Mouse (Mus musculus) midbrain, embryonic 15.5 days (tissue): ENCODE measurements around the gene Car5b. TPM values are rescaled to one million over a fixed set of nuclear protein-coding genes. Genes with fewer than 3 reads are reported as not detected.

ENCODE experiments used
- ATAC-seq: fragments of 200-750 bp; cut with Nextera tagmentation; replicated peaks from 2 replicates; pipeline ENCODE4 v1.8.0; 2017; ENCODE audit warnings: moderate TSS enrichment
- H3K27ac ChIP-seq: fragments of 300-500 bp; sonication (generic); 2 replicates; pipeline ENCODE4 v1.5.1; 2015; ENCODE audit warnings: mild to moderate bottlenecking, inconsistent platforms
- H3K27me3 ChIP-seq: fragments of 300-500 bp; sonication (generic); replicated peaks from 2 replicates; pipeline ENCODE4 v1.6.1; 2015; ENCODE audit warnings: inconsistent platforms
- H3K36me3 ChIP-seq: fragments of 300-500 bp; sonication (generic); replicated peaks from 2 replicates; pipeline ENCODE4 v1.6.1; 2015; ENCODE audit warnings: inconsistent platforms
- H3K4me1 ChIP-seq: fragments of 300-500 bp; sonication (generic); 2 replicates; pipeline ENCODE4 v1.6.1; 2015; ENCODE audit warnings: inconsistent platforms
- H3K4me2 ChIP-seq: fragments of 300-500 bp; sonication (generic); 2 replicates; pipeline ENCODE4 v1.6.1; 2015; ENCODE audit warnings: inconsistent platforms, mild to moderate bottlenecking, moderate library complexity
- H3K4me3 ChIP-seq: fragments of 300-500 bp; sonication (generic); 2 replicates; pipeline ENCODE4 v1.5.1; 2015; ENCODE audit warnings: mild to moderate bottlenecking, inconsistent platforms
- H3K9ac ChIP-seq: fragments of 300-500 bp; sonication (generic); 2 replicates; pipeline ENCODE4 v1.6.1; 2015; ENCODE audit warnings: mild to moderate bottlenecking, inconsistent platforms
- H3K9me3 ChIP-seq: fragments of 300-500 bp; sonication (generic); 2 replicates; pipeline ENCODE4 v1.6.1; 2016; ENCODE audit warnings: inconsistent platforms
- whole genome bisulfite sequencing: fragments of 180-500 bp; shearing (Covaris S2); methylation state at CpG from one replicate; pipeline ENCODE4 v1.1.7; 2015; ENCODE audit warnings: mixed read lengths; 5-methylcytosine and 5-hydroxymethylcytosine counted together
- polyA plus RNA-seq: library from polyadenylated mRNA; unstranded; fragments of >200 nt; fragmentation: Nextera tagmentation; extraction: Ambion mirVana; gene quantifications from 2 replicates; pipeline ENCODE4 v1.2.1, GENCODE M21; 2015

The Car5b gene
- polyA plus RNA-seq = 0.22 and 0.40 TPM in 2 replicates

DNA sequence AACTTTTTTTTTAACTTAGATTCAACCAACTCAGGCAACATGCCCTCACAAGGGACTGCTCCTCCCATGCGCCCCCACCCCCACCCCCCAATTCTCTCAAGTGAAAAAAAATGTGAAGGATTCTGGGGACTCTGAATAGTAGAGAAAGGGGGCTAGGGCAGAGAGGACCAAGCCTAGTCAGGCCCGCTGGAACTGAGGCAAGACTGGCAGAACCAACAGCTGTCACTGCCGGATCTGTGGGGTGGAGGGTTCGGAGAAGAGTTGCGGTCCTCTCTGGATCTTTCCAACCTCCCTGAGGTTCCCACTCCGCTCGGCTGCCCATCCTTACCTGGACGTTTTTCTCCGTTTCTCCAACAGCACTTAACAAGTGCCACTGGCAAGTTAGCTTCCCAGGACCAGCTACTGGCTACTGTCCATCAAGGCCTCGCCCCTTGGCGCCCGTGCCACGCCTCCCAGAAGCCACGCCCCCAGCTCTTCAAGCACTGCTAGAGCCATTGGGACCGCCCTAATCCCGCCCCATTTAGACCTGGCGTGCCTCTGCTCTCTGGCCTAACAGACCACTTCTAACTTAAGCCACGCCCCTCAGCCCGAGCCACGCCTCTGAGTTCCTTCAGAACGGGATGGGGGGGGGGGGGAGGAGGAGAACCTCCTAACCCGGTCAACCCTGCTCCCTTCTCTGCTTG is at the start of gene Car5b:
Gene Car5b, minus strand, starts transcription at position 391 of the 683 bp plus-strand sequence.
- peak; percentile 90 for ATAC-seq
- peak within 1 kb of the TSS; percentile 24 for H3K4me3 ChIP-seq
- H3K9me3 ChIP-seq = no peaks in the 10 kb centered on the region
- 19% methylated on average over 22 of the region's 22 CpGs for WGBS
- no peaks in the 10 kb centered on the region for H3K36me3 ChIP-seq
- no peak within 1 kb of the TSS for H3K9ac ChIP-seq
- no peaks in the 10 kb centered on the region for H3K27me3 ChIP-seq
- peak within 1 kb of the TSS; percentile 54 for H3K4me2 ChIP-seq
- H3K27ac ChIP-seq = no peak within 1 kb of the TSS
- no peaks in the 10 kb centered on the region; the same call in 1 of the 2 replicates for H3K4me1 ChIP-seq

DNA sequence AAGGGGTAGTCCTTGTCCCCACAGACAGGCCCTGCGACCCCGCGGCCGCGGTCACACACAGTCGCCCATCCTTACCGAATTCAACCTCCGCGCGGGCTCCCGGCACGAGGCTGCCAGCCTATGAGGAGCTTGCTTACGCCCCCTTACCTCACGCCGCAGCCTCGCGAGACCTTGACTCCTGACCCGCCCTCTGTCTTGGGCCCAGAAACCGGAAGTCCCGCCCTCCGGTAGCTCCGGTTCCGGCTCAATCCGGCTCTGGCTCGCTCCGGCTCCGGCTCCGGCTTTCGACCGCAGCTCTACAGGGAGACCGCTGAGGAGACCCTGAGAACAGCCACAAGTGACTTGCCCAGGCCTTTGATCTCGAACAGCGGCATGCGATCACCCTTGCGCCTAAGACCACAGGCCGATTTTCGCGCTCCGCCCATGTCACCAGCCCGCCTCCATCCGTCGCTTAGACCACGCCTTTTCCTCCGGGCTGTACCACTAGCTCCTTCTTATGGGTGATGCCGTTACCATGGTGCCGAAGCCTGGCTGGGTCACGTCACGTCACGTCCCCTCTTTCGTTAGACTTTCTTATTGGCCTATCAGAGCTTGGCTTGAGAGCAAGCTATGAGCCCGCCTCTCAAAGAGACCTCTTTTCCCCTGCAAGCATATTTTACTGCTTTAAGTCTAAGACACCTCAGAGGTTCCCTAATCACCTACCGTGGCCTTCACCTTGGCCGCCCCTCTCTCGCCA is 48.4 kb upstream of the Car5b start, which contains the start of gene Siah1b:
Gene Siah1b, minus strand, starts transcription at position 454 of the 736 bp plus-strand sequence.
- H3K4me1 ChIP-seq = no peaks in the 10 kb centered on the region
- peak within 1 kb of the TSS; percentile 92 for H3K27ac ChIP-seq
- H3K36me3 ChIP-seq = no peaks in the 10 kb centered on the region
- peaks cover 7% of the 10 kb centered on the region; the same call in 1 of the 2 replicates for H3K27me3 ChIP-seq
- peak within 1 kb of the TSS; percentile 43; the same call in 1 of the 2 replicates for H3K9ac ChIP-seq
- H3K4me2 ChIP-seq = peak within 1 kb of the TSS; percentile 76
- peak; percentile 99 for ATAC-seq
- H3K4me3 ChIP-seq = peak within 1 kb of the TSS; percentile 55
- H3K9me3 ChIP-seq = no peaks in the 10 kb centered on the region
- WGBS = 27% methylated on average over 53 of the region's 54 CpGs

DNA sequence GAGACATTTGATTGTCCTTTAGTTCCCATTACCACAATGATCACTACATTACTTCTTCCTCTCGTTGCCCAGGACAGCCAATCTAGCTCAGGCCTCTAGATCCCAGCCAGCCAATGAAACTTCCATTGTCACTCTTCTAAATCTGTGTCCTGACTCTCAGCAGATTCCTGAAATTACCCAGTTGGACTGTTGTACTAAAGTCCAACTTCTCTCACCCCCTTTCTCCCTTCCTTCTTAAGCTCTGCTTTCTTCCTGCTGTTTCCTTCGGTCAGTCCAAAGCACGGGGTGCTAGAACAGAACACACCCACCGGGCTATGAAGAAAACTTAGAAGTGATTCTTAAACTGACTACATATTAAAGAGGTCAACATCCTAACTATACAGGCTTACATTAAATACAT is 41.2 kb upstream of the Car5b start:
- Histone ChIP-seq H3K4me1 (no peaks in the 10 kb centered on the region), H3K27ac (no peak overlapping the region), H3K9me3 (no peaks in the 10 kb centered on the region), H3K4me2 (no peak overlapping the region), H3K9ac (no peak overlapping the region), H3K36me3 (no peaks in the 10 kb centered on the region), H3K27me3 (no peaks in the 10 kb centered on the region), H3K4me3 (no peak overlapping the region)
- 83% methylated on average over 4 of the region's 4 CpGs for WGBS
- no peak for ATAC-seq

DNA sequence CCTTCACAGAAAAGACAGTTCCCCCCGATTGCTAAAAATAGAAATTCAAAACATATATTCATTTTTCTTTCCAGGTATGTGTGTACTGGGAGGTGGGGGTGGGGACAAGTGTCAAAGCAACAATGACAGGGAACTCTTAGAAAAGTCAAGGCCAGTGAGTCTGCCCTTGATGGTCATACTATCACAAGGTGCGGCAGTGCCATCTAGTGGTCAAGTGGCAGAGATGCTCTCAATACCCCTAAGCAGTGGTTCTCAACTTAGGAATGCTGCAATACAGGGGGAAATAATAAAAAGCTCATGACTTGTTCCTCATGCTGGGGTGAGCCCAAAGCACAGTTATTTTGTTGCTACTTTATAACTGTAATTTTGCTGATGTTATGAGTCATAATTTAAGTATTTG is 38.4 kb upstream of the Car5b start:
- WGBS = 26% methylated on average over 2 of the region's 2 CpGs
- H3K9me3 ChIP-seq = no peaks in the 10 kb centered on the region
- no peaks in the 10 kb centered on the region for H3K27me3 ChIP-seq
- no peak overlapping the region for H3K4me3 ChIP-seq
- no peak overlapping the region for H3K27ac ChIP-seq
- H3K4me1 ChIP-seq = no peaks in the 10 kb centered on the region
- ATAC-seq = peak; percentile 70; the same call in 1 of the 2 replicates
- H3K4me2 ChIP-seq = no peak overlapping the region
- no peaks in the 10 kb centered on the region for H3K36me3 ChIP-seq
- H3K9ac ChIP-seq = no peak overlapping the region

DNA sequence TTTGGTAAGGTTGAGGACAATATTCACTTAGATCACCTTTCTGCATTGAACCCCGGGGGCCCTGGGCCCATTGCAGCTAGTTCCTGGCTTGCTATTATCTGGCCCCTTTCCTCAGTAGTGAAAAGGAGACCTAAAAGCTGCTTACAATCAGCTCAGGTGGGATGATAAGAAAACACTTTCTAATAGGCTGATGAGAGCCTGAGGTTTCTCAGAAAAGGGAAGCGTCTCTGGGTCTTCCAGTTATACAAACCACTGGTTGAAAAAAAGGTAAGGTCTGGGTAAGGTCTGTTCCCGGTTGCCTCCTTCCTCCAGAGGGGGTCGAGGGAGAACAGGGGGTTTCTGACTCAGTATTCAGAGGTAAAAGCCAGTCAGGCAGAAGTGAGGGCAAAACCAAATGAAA is 31.3 kb upstream of the Car5b start:
- H3K4me3 ChIP-seq = no peak overlapping the region
- no peak for ATAC-seq
- no peak overlapping the region for H3K9ac ChIP-seq
- 74% methylated on average over 4 of the region's 4 CpGs for WGBS
- H3K36me3 ChIP-seq = no peaks in the 10 kb centered on the region
- peaks cover 5% of the 10 kb centered on the region for H3K27me3 ChIP-seq
- H3K4me1 ChIP-seq = no peaks in the 10 kb centered on the region
- no peak overlapping the region for H3K27ac ChIP-seq
- H3K4me2 ChIP-seq = no peak overlapping the region
- H3K9me3 ChIP-seq = no peaks in the 10 kb centered on the region

DNA sequence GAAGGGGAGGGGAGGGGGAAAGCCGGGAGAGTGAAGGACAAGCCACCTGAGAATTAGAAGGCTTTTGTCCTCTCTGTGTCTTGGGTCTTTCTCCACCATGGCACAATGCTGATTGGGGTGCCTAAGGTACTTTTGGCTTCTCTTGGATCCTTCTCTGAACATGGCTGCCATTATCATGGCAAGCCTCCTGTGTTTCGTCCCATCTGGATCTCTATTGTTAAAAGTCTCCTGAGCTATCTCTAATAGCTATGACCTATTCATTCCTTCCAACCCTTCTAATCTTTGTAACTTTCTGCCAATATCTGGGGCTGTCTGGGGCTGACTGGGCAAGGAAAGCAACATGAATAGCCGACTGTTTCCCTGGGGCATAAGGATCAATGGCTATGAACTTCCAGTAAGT is 30.7 kb upstream of the Car5b start:
- ATAC-seq = no peak
- WGBS = 84% methylated on average over 3 of the region's 3 CpGs

DNA sequence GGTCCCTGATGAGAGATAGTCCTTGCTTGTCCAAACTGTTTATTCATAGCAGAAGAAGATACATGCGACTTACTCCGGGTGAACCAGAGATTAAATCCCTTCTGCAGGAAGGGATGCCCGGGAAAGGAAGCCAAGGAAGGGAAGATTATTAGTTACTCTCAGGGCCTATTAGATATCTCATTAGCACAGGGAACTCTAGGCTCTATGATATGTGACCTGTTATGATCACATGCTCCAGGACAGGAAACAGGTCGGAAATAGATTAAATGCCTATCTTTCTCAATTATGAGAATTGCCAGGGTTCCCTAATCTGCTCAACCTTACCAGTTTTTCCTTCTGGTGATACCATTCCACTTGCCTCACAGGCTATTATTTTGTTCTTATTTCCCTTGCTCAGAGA is 27.9 kb upstream of the Car5b start:
- Histone ChIP-seq H3K4me3 (no peak overlapping the region), H3K27ac (no peak overlapping the region), H3K9me3 (no peaks in the 10 kb centered on the region), H3K27me3 (peaks cover 5% of the 10 kb centered on the region), H3K36me3 (no peaks in the 10 kb centered on the region), H3K4me2 (no peak overlapping the region), H3K4me1 (no peaks in the 10 kb centered on the region), H3K9ac (no peak overlapping the region)
- no peak for ATAC-seq
- WGBS = 88% methylated on average over 4 of the region's 4 CpGs

More for the DNA sequence above, 30.7 kb upstream of the Car5b start:
- no peak overlapping the region for H3K9ac ChIP-seq
- no peak overlapping the region for H3K27ac ChIP-seq
- H3K4me2 ChIP-seq = no peak overlapping the region
- no peaks in the 10 kb centered on the region for H3K4me1 ChIP-seq
- H3K27me3 ChIP-seq = peaks cover 5% of the 10 kb centered on the region
- H3K4me3 ChIP-seq = no peak overlapping the region
- no peaks in the 10 kb centered on the region for H3K9me3 ChIP-seq
- no peaks in the 10 kb centered on the region for H3K36me3 ChIP-seq

DNA sequence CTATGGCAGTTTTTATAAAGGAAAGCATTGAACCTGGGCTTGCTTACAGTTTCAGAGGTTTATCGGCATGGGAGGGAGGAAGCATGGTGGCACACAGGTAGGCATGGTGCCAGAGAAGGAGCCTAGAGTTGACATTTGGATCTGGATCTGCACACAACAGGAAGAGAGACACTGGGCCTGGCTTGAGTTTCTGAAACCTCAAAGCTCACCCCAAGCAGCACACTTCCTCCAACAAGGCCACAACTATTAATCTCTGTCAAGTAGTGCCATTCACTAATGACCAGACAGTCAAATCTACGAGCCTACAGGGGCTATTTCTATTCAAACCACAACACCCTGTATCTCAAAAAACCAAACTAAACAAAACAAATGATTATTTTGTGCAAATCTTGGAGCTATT is 18.9 kb upstream of the Car5b start:
- H3K4me1 ChIP-seq = no peaks in the 10 kb centered on the region
- H3K9me3 ChIP-seq = no peaks in the 10 kb centered on the region
- no peak for ATAC-seq
- H3K9ac ChIP-seq = no peak overlapping the region
- 80% methylated on average over 2 of the region's 2 CpGs for WGBS
- no peaks in the 10 kb centered on the region for H3K27me3 ChIP-seq
- H3K4me2 ChIP-seq = no peak overlapping the region
- no peak overlapping the region for H3K4me3 ChIP-seq
- no peak overlapping the region for H3K27ac ChIP-seq
- H3K36me3 ChIP-seq = no peaks in the 10 kb centered on the region

DNA sequence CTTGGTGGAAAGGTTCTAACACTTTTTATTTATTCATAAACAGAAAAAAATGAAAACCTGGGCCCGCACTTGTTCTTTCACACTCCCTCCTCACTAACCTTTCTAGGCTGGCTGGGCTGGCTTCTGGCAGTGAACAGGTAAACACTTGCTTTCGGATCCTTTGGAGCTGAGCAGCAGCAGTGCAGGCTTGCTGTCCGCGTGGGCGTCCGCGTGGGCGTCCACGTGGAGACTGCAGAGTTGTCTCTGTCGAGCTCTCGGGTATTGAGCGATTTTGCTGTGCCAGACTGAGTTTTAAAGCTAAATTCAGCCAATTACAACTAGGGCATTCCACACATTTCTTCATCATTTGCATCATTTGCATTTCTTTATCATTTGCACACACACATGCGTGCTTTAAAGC is 14.3 kb upstream of the Car5b start:
- H3K9me3 ChIP-seq = no peaks in the 10 kb centered on the region
- no peak overlapping the region for H3K9ac ChIP-seq
- no peak overlapping the region for H3K4me2 ChIP-seq
- H3K36me3 ChIP-seq = no peaks in the 10 kb centered on the region
- 73% methylated on average over 13 of the region's 13 CpGs for WGBS
- H3K4me1 ChIP-seq = no peaks in the 10 kb centered on the region
- H3K27ac ChIP-seq = no peak overlapping the region
- no peaks in the 10 kb centered on the region for H3K27me3 ChIP-seq
- ATAC-seq = no peak
- no peak overlapping the region for H3K4me3 ChIP-seq

DNA sequence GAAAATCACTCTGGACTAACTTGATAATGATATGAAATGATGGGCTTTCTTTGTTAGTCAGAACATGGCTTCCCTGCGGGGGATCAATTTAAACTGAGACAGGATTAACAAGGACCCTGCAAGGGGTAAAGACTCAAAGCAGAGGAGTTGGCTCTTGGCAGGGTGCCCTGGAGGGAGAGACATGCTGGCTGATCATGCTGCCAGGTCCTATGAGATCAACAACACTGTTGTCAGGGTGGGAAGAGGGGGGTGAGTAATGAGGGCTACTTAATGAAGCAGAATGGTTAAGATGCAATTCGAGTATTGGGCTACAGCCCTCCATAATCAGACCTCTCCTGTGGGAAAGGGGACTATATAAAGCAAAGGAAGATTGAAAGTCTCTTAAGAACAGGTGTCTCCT is 11.1 kb upstream of the Car5b start:
- Histone ChIP-seq H3K4me2 (no peak overlapping the region), H3K27ac (no peak overlapping the region), H3K9me3 (no peaks in the 10 kb centered on the region), H3K36me3 (no peaks in the 10 kb centered on the region), H3K4me1 (no peaks in the 10 kb centered on the region), H3K27me3 (no peaks in the 10 kb centered on the region), H3K9ac (no peak overlapping the region), H3K4me3 (no peak overlapping the region)
- 39% methylated on average over 2 of the region's 2 CpGs for WGBS
- ATAC-seq = peak; percentile 72

DNA sequence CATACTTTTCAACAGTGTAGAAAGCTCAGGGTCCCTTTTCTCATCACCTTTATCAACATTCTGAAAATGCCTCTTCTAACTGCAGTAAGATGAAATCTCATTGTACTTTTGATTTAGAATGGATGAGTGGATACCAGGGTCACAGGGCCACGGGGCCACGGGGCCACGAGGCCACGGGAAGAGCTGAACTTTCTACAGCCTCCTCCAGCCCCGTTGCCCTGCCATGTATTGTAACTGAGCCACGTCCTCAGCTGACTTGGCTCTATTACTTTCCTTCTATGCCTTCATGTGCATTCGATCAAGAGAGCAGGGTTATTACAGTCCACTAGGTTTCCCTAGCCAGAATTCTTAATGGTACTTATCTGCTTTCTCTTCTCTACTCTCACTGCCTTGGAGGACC is 8.1 kb upstream of the Car5b start:
- H3K36me3 ChIP-seq = no peaks in the 10 kb centered on the region
- WGBS = 86% methylated on average over 7 of the region's 7 CpGs
- no peak overlapping the region for H3K27ac ChIP-seq
- no peaks in the 10 kb centered on the region for H3K27me3 ChIP-seq
- no peak overlapping the region for H3K9ac ChIP-seq
- H3K9me3 ChIP-seq = no peaks in the 10 kb centered on the region
- no peaks in the 10 kb centered on the region for H3K4me1 ChIP-seq
- no peak overlapping the region for H3K4me3 ChIP-seq
- no peak overlapping the region for H3K4me2 ChIP-seq
- ATAC-seq = no peak

DNA sequence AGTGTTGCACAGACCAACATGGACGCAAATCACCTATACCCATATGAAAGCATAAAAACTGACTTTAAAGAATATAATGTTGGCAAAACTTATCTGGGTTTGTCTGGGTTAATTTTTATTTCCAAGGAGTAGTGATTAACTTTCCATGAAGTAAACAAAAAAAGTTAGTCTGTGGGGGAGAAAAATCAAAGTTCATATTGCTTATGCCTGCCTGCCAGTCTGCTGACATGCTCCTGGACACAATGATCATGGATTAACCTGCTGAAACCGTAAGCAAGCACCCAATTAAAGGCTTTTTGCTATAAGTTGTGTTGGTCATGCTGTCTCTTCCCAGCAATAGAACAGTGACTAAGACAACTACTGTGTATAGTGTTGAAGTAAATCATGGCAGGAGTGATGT is 7.6 kb upstream of the Car5b start:
- no peaks in the 10 kb centered on the region for H3K4me1 ChIP-seq
- no peak overlapping the region for H3K4me2 ChIP-seq
- no peaks in the 10 kb centered on the region for H3K27me3 ChIP-seq
- H3K4me3 ChIP-seq = no peak overlapping the region
- no peak overlapping the region for H3K27ac ChIP-seq
- no peaks in the 10 kb centered on the region for H3K9me3 ChIP-seq
- no peaks in the 10 kb centered on the region for H3K36me3 ChIP-seq
- WGBS = 95% methylated on average over 2 of the region's 2 CpGs
- ATAC-seq = no peak
- H3K9ac ChIP-seq = no peak overlapping the region

DNA sequence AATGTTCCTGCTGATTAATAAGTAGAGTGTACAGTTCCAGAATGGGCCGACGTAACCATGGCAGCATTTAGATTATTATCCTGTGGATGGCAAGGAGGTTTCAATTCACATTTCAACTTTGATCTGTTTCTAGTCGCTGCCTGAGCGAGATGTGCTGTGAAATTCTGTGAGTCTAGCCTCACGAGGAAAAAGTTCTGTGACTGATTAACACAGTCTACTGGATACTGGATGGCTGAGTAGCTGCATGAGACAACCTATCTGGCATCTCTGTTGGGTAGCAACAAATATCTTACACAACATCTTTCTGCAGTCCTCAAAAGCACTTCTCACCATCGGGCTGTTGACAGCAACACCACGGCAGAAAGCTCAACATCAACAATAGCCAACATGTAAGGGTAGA is 4.7 kb upstream of the Car5b start:
- WGBS = 86% methylated on average over 7 of the region's 7 CpGs
- no peaks in the 10 kb centered on the region for H3K36me3 ChIP-seq

More for the DNA sequence above, 4.7 kb upstream of the Car5b start:
- H3K4me2 ChIP-seq = no peak overlapping the region
- H3K27me3 ChIP-seq = no peaks in the 10 kb centered on the region
- no peak overlapping the region for H3K9ac ChIP-seq
- no peaks in the 10 kb centered on the region for H3K9me3 ChIP-seq
- no peak overlapping the region for H3K27ac ChIP-seq
- ATAC-seq = no peak
- H3K4me1 ChIP-seq = no peaks in the 10 kb centered on the region; the same call in 1 of the 2 replicates
- no peak overlapping the region for H3K4me3 ChIP-seq
